Mouse (Mus musculus) macrophage (primary cell): Measurements from ENCODE around the gene Polr3b. TPM values are rescaled to one million over a fixed set of nuclear protein-coding genes. Genes with fewer than 3 reads are reported as not detected.

Experiments used
- H3K27ac ChIP-seq: fragments of 350-480 bp; formaldehyde crosslinking; 2 replicates; pipeline ENCODE4 v1.9.0; 2021
- H3K36me3 ChIP-seq: fragments of 350-480 bp; formaldehyde crosslinking; 2 replicates; pipeline ENCODE4 v1.9.0; 2021; ENCODE audit errors: inconsistent target
- H3K4me3 ChIP-seq: fragments of 350-480 bp; formaldehyde crosslinking; 2 replicates; pipeline ENCODE4 v1.9.0; 2021; ENCODE audit errors: inconsistent target
- H3K79me2 ChIP-seq: fragments of 350-480 bp; formaldehyde crosslinking; 2 replicates; pipeline ENCODE4 v1.9.0; 2021; ENCODE audit errors: inconsistent target
- WGBS: methylation state at CpG from one replicate; pipeline ENCODE4 v1.1.7; 2026; ENCODE audit warnings: inconsistent platforms; ENCODE audit not compliant: missing documents; 5-methylcytosine and 5-hydroxymethylcytosine counted together
- polyA plus RNA-seq: library from polyadenylated mRNA; stranded (reverse); fragments of 250-400 nt; gene quantifications from 3 replicates; pipeline ENCODE4 v1.2.4, GENCODE M21; 2018; ENCODE audit warnings: inconsistent platforms

Polr3b gene
- polyA plus RNA-seq, 1 experiment from 2014 or later: 15.9 TPM

DNA sequence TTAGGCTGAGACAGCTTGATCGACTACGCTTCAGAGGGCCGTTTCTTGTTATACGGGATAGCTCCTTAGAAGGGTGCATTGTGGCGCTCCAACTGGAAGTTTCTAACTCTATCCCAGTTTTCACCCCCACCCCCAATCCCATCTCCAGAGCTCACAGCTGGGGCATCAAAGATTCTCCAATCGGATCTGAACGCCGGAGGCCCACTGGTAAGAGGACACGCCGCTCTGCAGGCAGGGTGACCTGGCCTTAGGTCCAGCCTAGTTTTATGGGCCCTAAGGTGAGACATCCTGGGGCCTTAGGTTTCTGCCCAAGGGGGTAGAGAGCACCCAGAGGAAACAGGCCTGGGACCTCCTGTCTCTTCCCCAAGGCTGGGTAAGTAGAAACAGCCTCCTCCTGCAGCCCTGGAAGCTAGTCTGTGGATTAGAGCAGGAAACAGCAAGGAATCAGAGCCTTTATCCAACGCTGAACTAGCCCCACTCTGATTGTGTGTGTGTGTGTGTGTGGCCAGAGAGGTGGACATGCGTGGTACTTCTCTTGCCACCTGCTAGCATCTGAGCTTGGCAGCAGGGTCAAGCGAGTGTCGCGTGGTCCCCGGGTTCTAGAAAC is 137.5 kb downstream of the Polr3b start:
- no peak overlapping the region for H3K27ac ChIP-seq
- 18% methylated on average over 16 of the region's 16 CpGs for WGBS
- H3K36me3 ChIP-seq: no peaks in the 10 kb centered on the region
- no peaks in the 10 kb centered on the region for H3K79me2 ChIP-seq
- no peak overlapping the region for H3K4me3 ChIP-seq

- H3K36me3 ChIP-seq: no peaks in the 10 kb centered on the region
- 21% methylated on average over 45 of the region's 46 CpGs for WGBS
- no peaks in the 10 kb centered on the region for H3K79me2 ChIP-seq
- H3K27ac ChIP-seq: no peak overlapping the region
- no peak overlapping the region for H3K4me3 ChIP-seq
These were observed 138.3 kb downstream of the Polr3b start for GRCm38 (mm10) chr10:84760118-84761111.

- no peak overlapping the region for H3K4me3 ChIP-seq
- no peak overlapping the region for H3K27ac ChIP-seq
- no peaks in the 10 kb centered on the region for H3K36me3 ChIP-seq
- no peaks in the 10 kb centered on the region for H3K79me2 ChIP-seq
- 89% methylated on average over 10 of the region's 10 CpGs for WGBS
These were observed 146.7 kb downstream of the Polr3b start for GRCm38 (mm10) chr10:84768766-84769165.

GRCm38 (mm10) chr10:84772380-84773130 is 150.5 kb downstream of the Polr3b start:
- no peaks in the 10 kb centered on the region for H3K36me3 ChIP-seq
- H3K79me2 ChIP-seq: no peaks in the 10 kb centered on the region
- WGBS: 72% methylated on average over 4 of the region's 4 CpGs
- H3K4me3 ChIP-seq: no peak overlapping the region
- no peak overlapping the region for H3K27ac ChIP-seq

DNA sequence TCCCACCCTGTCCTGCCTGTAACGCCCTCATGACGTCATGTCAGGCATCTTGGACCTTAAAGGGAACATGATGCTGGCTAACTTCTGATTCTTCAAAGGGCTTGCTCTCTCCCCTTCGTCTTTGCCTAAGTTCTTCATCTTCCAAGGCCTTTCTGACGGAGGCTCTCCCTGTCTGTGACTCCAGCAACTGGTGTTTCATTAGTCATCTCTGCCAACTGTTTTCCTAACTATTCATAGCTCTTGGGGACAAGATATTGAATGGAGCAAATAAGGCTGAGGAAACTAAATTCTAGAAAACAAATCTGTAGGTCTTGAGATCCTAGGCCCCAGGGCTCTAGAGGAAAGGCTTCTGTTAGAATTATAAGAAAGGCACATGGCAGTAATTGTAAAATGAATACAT is 151.8 kb downstream of the Polr3b start:
- 89% methylated on average over 4 of the region's 4 CpGs for WGBS

GRCm38 (mm10) chr10:84774573-84774972 is 152.5 kb downstream of the Polr3b start:
- no peaks in the 10 kb centered on the region for H3K36me3 ChIP-seq
- 0% methylated on average over 12 of the region's 12 CpGs for WGBS
- H3K27ac ChIP-seq: peak overlapping the region; percentile 35
- no peaks in the 10 kb centered on the region for H3K79me2 ChIP-seq
- H3K4me3 ChIP-seq: no peak overlapping the region

More for the DNA sequence above, 151.8 kb downstream of the Polr3b start:
- no peaks in the 10 kb centered on the region for H3K79me2 ChIP-seq
- H3K27ac ChIP-seq: peak overlapping the region; percentile 35; the same call in 1 of the 2 replicates
- no peaks in the 10 kb centered on the region for H3K36me3 ChIP-seq
- H3K4me3 ChIP-seq: no peak overlapping the region

Other genes with a start within 250 kb of the Polr3b start
- 3.9 to 5.7 TPM (median 4.6 TPM) in 3 replicates for gene Nuak1, start 181.7 kb upstream of the Polr3b start, polyA plus RNA-seq
- gene Ckap4, start 88.2 kb upstream of the Polr3b start, polyA plus RNA-seq: 8.3 to 45.1 TPM (median 15.0 TPM) in 3 replicates
- gene Tcp11l2, start 45.7 kb upstream of the Polr3b start, polyA plus RNA-seq: 2.8 to 18.9 TPM (median 7.1 TPM) in 3 replicates
- not detected in 3 replicates for gene Rfx4, start 133.8 kb downstream of the Polr3b start, polyA plus RNA-seq